Mouse (Mus musculus) intestine, postnatal 0 days (tissue): ENCODE measurements around the gene Etfdh. TPM values are rescaled to one million over a fixed set of nuclear protein-coding genes. Genes with fewer than 3 reads are reported as not detected.
A peak's percentile ranks its signal among the peaks of the same experiment; 100 is the strongest.

ENCODE experiments used
- ATAC-seq: fragments of 200-750 bp; cut with Nextera tagmentation; 2 replicates; pipeline ENCODE4 v1.8.0; 2017; ENCODE audit warnings: mild to moderate bottlenecking, moderate TSS enrichment, moderate library complexity
- H3K27ac ChIP-seq: fragments of 300-500 bp; sonication (generic); 2 replicates; pipeline ENCODE4 v1.5.1; 2014; ENCODE audit warnings: mild to moderate bottlenecking, low read depth, low read length, moderate library complexity
- H3K27me3 ChIP-seq: fragments of 300-500 bp; sonication (generic); replicated peaks from 2 replicates; pipeline ENCODE4 v1.6.1; 2014; ENCODE audit warnings: low read length, mixed read lengths; ENCODE audit not compliant: control insufficient read depth, insufficient read depth
- H3K36me3 ChIP-seq: fragments of 300-500 bp; sonication (generic); 2 replicates; pipeline ENCODE4 v1.6.1; 2014; ENCODE audit warnings: mild to moderate bottlenecking, moderate library complexity; ENCODE audit not compliant: control insufficient read depth, insufficient read depth
- H3K4me1 ChIP-seq: fragments of 300-500 bp; sonication (generic); replicated peaks from 2 replicates; pipeline ENCODE4 v1.6.1; 2014; ENCODE audit warnings: antibody characterized with exemption, low read length, mixed read lengths; ENCODE audit not compliant: control insufficient read depth, insufficient read depth
- H3K4me2 ChIP-seq: fragments of 300-500 bp; sonication (generic); replicated peaks from 2 replicates; pipeline ENCODE4 v1.6.1; 2014; ENCODE audit warnings: low read depth, mild to moderate bottlenecking, moderate library complexity
- H3K4me3 ChIP-seq: fragments of 300-500 bp; sonication (generic); 2 replicates; pipeline ENCODE4 v1.5.1; 2014; ENCODE audit warnings: low read depth, low read length
- H3K9ac ChIP-seq: fragments of 300-500 bp; sonication (generic); 2 replicates; pipeline ENCODE4 v1.6.1; 2014; ENCODE audit warnings: mild to moderate bottlenecking, low read depth, low read length
- H3K9me3 ChIP-seq: fragments of 300-500 bp; sonication (generic); 2 replicates; pipeline ENCODE4 v1.6.1; 2016; ENCODE audit warnings: mixed run types; ENCODE audit not compliant: control insufficient read depth
- CTCF ChIP-seq: sonication (generic); IDR thresholded peaks from 2 replicates; pipeline ENCODE4 v1.5.1; 2016; ENCODE audit warnings: low read depth, mild to moderate bottlenecking, control low read depth, antibody characterized with exemption, moderate library complexity
- WGBS: fragments of 180-500 bp; shearing (Covaris S2); extraction: QIAGEN DNeasy Blood & Tissue Kit; methylation state at CpG from one replicate; pipeline ENCODE4 v1.1.7; 2014; 5-methylcytosine and 5-hydroxymethylcytosine counted together
- polyA plus RNA-seq: library from polyadenylated mRNA; unstranded; fragments of >200 nt; fragmentation: Nextera tagmentation; extraction: Ambion mirVana; gene quantifications from 2 replicates; pipeline ENCODE4 v1.2.1, GENCODE M21; 2015

Gene Etfdh
- polyA plus RNA-seq, result 111 and 112 TPM in 2 replicates

GRCm38 (mm10) chr3:79629416-79629730 is at the start of gene Etfdh:
Etfdh (minus strand) TSS chr3:79629500.
- no peak for TF ChIP-seq CTCF
- peak within 1 kb of the TSS; percentile 92 for H3K27ac ChIP-seq
- H3K4me2 ChIP-seq, result peak within 1 kb of the TSS; percentile 71
- H3K27me3 ChIP-seq, result no peaks in the 10 kb centered on the region
- peaks cover 6% of the 10 kb centered on the region for H3K36me3 ChIP-seq
- H3K4me1 ChIP-seq, result no peaks in the 10 kb centered on the region
- no peaks in the 10 kb centered on the region for H3K9me3 ChIP-seq
- WGBS, result 5% methylated on average over 11 of the region's 11 CpGs
- ATAC-seq, result peak; percentile 4; the same call in 1 of the 2 replicates
- H3K9ac ChIP-seq, result peak within 1 kb of the TSS; percentile 66
- peak within 1 kb of the TSS; percentile 70 for H3K4me3 ChIP-seq

- Histone ChIP-seq H3K9ac (no peak overlapping the region), H3K27ac (no peak overlapping the region), H3K4me1 (no peaks in the 10 kb centered on the region), H3K27me3 (no peaks in the 10 kb centered on the region), H3K4me2 (no peak overlapping the region), H3K36me3 (no peaks in the 10 kb centered on the region), H3K4me3 (no peak overlapping the region), H3K9me3 (no peaks in the 10 kb centered on the region)
- ATAC-seq, result no peak
- WGBS, result 84% methylated on average over 3 of the region's 3 CpGs
- TF ChIP-seq CTCF, result no peak
These were observed 47.1 kb upstream of the Etfdh start for GRCm38 (mm10) chr3:79676411-79676810.

- no peaks in the 10 kb centered on the region for H3K9me3 ChIP-seq
- no peaks in the 10 kb centered on the region for H3K36me3 ChIP-seq
- TF ChIP-seq CTCF, result no peak
- no peak for ATAC-seq
- no peak overlapping the region for H3K4me2 ChIP-seq
- no peak overlapping the region for H3K9ac ChIP-seq
- no peak overlapping the region for H3K27ac ChIP-seq
- no peaks in the 10 kb centered on the region for H3K27me3 ChIP-seq
- no peak overlapping the region for H3K4me3 ChIP-seq
- no peaks in the 10 kb centered on the region for H3K4me1 ChIP-seq
- WGBS, result 82% methylated on average over 5 of the region's 5 CpGs
These were observed 45.3 kb upstream of the Etfdh start for GRCm38 (mm10) chr3:79674641-79675040.

- no peaks in the 10 kb centered on the region for H3K4me1 ChIP-seq
- H3K27ac ChIP-seq, result no peak overlapping the region
- no peaks in the 10 kb centered on the region for H3K36me3 ChIP-seq
- 11% methylated on average over 4 of the region's 4 CpGs for WGBS
- H3K4me2 ChIP-seq, result no peak overlapping the region
- H3K27me3 ChIP-seq, result no peaks in the 10 kb centered on the region
- no peak overlapping the region for H3K4me3 ChIP-seq
- no peaks in the 10 kb centered on the region for H3K9me3 ChIP-seq
- H3K9ac ChIP-seq, result no peak overlapping the region
- TF ChIP-seq CTCF, result peak; percentile 83
- ATAC-seq, result no peak
These were observed 43.8 kb upstream of the Etfdh start for GRCm38 (mm10) chr3:79673082-79673481.

DNA sequence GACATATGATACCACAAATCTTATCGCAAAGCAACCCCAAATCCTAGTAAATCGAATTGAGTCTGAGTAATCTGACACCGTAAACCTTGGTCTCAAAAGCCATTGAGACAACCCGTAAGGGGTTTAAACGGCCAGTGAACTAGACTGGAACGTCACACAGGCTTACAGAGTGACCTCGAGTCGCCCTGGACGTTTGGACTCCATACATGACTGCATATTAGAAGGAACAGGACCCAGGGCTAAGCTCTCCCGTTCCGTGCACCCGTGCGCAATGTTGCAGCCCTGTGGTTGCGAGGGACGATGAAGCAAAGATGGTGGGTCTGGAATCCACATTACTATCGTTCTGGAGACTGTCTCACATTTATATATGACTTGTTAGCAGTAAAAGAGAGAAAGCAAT is 42.9 kb upstream of the Etfdh start:
- 83% methylated on average over 16 of the region's 16 CpGs for WGBS
- no peak for ATAC-seq
- Histone ChIP-seq H3K27ac (no peak overlapping the region), H3K36me3 (no peaks in the 10 kb centered on the region), H3K9ac (no peak overlapping the region), H3K4me3 (no peak overlapping the region), H3K9me3 (no peaks in the 10 kb centered on the region), H3K27me3 (no peaks in the 10 kb centered on the region), H3K4me1 (no peaks in the 10 kb centered on the region), H3K4me2 (no peak overlapping the region)
- no peak for TF ChIP-seq CTCF

DNA sequence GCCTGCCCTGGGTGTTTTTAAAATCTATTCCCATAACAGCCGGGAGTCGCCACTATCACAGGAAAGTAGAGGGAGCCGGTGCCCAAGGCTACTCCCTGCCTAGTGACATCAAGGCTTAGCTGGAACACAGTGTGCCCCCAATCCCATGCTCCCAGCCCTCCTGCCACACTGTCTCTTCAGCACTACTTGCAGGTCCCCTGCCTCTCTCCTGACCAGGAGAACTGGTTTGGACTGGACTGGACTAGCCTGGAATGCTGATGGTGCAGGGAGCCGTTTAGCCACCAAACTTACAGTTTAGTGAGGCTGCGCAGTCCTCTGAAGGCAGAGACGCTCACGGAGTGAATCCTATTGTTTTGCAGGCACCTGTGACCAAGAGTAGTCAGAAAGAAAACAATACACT is 41.3 kb upstream of the Etfdh start:
- ATAC-seq, result no peak
- H3K36me3 ChIP-seq, result no peaks in the 10 kb centered on the region
- no peak overlapping the region for H3K4me2 ChIP-seq
- no peak for TF ChIP-seq CTCF
- H3K27ac ChIP-seq, result no peak overlapping the region
- no peaks in the 10 kb centered on the region for H3K27me3 ChIP-seq
- H3K9ac ChIP-seq, result no peak overlapping the region
- H3K4me1 ChIP-seq, result no peaks in the 10 kb centered on the region
- H3K9me3 ChIP-seq, result no peaks in the 10 kb centered on the region
- WGBS, result 83% methylated on average over 7 of the region's 7 CpGs
- no peak overlapping the region for H3K4me3 ChIP-seq

DNA sequence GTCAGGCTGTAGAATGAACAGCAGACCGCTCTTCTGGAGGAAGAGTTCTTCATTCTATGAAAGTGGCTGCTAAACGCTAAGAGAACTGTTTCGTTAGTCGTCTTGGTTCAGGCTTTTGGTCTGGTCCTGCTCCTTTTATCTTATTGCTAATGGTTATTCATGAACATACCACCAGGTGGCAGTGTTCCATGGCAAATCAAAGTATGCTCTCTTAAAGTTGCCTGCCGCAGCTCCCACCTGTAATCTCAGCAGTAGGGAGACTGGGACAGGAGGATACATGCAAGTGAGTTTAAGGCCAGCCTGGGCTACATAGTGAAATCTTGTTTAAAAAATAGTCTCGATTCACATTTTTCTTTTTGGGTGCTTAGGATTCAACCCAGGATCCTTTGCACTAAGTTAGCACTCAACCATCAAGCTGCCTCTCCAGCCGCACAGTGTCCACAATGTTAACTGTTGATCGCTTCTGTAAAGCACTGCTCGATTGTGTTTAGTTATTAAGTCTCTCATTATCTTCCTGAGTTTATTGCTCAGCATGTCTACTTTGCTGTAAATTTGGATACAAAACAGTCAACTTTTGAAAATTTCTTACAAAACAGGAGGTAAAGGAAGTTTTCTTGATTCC is 35.6 kb upstream of the Etfdh start:
- no peak for ATAC-seq
- Histone ChIP-seq H3K27me3 (no peaks in the 10 kb centered on the region), H3K4me1 (no peaks in the 10 kb centered on the region), H3K27ac (no peak overlapping the region), H3K36me3 (no peaks in the 10 kb centered on the region), H3K4me3 (no peak overlapping the region), H3K4me2 (no peak overlapping the region), H3K9ac (no peak overlapping the region), H3K9me3 (no peaks in the 10 kb centered on the region)
- 36% methylated on average over 9 of the region's 9 CpGs for WGBS
- peak; percentile 89 for TF ChIP-seq CTCF
